Mouse (Mus musculus): ENCODE data around the gene Zfp64.
"Not testable (repeated sequence)": the region's sequence is repeated elsewhere in the genome, so short reads cannot be mapped to it uniquely, and the experiment has no call there.

The Zfp64 gene

DNA sequence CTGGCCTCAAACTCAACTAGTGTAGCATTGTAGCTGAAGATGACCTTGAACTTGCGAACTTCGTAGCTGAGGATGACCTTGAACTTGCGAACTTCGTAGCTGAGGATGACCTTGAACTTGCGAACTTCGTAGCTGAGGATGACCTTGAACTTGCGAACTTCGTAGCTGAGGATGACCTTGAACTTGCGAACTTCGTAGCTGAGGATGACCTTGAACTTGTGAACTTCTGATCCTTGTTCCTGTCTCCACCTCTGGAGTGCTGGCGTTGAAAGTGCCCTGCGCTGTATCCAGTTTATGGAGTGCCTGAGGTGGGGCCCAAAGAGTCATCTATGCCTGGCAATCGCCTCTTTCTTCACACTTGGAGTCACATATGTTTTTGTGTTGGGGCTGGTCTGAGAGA lies 101.5 kb downstream of the Zfp64 start:
- DNase-seq (ENCODE audit: extremely low spot score, low read depth, low spot score), result not testable (repeated sequence)

DNA sequence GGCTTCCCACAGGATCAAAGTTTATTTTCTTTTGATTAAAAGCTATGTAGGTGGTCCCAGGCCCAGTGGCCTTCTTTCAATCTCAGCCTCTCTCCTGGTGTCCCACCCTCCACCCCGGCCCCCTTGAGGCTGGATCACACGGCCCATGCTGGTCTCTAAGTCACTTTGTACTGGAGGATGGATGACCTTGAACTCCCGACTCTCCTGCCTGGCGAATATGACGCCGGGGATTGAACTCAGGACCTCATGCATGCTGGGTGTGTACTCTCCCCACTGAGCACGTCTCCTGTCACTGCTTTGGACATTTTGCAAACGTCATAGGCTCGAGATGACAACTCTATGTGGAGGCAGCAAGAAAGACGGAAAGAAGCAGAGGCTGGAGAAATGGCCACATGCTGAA lies 103.8 kb downstream of the Zfp64 start:
- DNase-seq (ENCODE audit: extremely low spot score, low read depth, low spot score), result no peak

DNA sequence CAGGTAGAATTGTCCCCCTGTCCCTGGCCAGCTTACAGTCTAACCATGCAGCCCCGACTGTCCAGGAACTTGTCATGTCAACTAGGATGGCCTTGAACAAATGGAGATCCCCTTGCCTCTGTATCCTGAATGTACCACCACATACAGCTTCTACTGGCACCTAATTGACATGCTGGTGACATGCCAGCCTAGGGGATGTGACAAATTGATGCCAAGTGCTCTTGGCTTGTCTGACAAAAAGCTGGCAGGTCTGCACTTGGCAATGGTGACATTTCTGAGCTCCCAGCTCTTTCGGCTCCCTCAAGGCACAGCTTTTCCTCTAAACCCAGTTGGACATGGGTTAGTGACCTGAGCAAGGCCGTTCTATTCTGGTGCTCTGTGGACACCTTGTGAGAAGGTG lies 106.8 kb downstream of the Zfp64 start:
- DNase-seq (ENCODE audit: extremely low spot score, low read depth, low spot score), result no peak

DNA sequence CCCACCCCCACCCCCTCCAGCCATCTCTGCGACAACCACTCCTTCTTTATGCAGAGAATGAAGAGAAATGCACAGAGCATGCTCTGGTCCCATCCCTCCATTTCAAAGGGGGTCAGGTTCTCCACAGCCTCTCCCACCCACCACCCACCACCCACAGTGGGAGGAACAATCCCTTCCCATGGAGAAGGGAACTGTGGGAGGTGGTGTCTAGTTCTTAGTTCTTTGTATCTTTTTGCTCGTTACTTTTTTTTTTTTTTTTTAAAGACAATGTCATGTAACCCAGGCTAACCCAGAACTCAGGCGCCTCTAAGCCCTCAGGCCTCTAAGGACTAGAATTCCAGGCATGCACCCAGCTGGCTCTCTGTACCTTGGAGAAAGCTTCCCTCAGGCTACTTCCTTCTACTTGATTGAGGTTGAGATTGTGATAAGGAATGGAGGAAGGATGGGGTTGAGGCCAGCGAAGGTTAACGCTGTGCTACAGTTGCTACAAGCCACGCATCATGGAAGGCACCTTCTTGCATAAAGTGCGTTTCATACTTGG lies 109.1 kb downstream of the Zfp64 start:
- DNase-seq (ENCODE audit: extremely low spot score, low read depth, low spot score), result no peak
